Mouse (Mus musculus) ES-CJ7 (cell line): ENCODE measurements around the gene Eri2.
A peak's percentile ranks its signal among the peaks of the same experiment; 100 is the strongest.

Experiments used
- DNase-seq: peaks from one replicate; pipeline ENCODE4 v3.0.0; 2011; ENCODE audit warnings: low read depth, low spot score

The Eri2 gene

DNA sequence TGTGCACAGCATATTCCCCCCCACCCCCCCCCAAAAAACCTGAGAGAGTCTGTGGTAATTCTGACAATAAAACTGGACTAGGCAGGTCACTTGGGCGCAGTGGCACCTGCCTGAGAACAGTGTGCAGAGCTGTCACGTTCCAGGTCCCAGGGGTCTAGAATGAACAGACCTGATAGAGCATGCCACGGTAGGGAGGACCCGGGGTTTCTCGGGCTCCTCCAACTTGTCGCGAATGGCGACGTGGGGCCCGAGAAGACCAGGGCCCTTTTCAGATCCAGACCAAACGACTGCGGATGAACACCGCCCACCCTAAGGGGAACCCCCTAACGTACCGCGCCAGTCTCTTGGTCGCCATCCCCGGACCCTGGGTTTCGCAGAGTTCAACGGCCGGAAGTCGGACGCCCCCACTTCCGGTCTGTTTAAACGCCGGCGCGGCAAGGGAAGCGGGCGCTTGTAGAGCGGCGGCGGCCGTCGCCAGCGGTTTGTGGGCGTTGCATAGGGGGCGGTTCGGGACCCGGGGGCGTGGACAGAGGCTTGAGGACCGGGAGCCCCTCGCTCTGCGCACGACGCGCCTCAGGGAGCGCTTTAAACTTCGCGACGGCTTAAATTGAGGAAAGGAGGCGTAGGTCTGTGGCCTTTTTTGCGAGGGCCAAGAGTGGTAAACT lies at the start of gene Eri2, which contains the start of gene Rexo5:
Eri2 (minus strand) TSS at position 473 of the 665 bp plus-strand sequence.
Rexo5 (plus strand) TSS at position 421 of the 665 bp plus-strand sequence.
- DNase-seq = peak; percentile 86

GRCm38 (mm10) chr7:119841820-119842449 lies 48.1 kb upstream of the Eri2 start:
- no peak for DNase-seq

GRCm38 (mm10) chr7:119835996-119836777 lies 42.3 kb upstream of the Eri2 start:
- no peak for DNase-seq

GRCm38 (mm10) chr7:119835371-119835770 lies 41.5 kb upstream of the Eri2 start:
- no peak for DNase-seq

DNA sequence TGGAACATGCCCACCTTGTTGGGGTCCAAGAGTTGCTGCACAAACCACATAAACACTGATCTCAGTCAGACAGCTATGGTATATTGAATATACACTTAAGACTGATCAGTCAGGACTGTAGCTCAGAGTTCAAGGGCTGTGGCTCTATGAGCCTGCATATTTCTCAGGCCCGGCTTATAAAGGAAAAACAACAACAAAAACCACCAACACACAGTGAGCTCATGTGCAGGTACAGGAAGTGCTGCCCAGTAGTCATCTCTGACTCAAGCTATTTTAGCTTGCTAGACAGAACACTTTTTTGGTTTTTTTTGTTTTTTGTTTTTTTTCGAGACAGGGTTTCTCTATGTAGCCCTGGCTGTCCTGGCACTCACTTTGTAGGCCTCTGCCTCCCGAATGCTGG lies 14.9 kb upstream of the Eri2 start:
- no peak for DNase-seq

DNA sequence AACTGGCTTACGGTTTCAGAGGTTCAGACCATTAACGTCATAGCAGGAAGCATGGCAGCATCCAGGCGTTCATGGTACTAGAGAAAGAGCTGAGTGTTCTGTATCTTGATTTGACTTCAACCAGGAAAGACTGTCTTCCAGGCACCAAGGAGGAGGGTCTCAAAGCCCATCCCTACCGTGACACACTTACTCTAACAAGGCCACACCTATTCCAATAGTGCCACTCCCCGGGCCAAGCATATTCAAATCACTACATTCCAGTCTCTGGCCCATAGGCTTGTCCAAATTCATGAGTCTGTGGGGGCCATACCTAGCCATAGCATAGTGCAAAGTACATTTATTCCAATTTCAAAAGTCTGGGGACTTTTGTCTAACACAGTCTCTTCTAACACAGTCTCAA lies 13.5 kb upstream of the Eri2 start:
- DNase-seq = peak; percentile 56

DNA sequence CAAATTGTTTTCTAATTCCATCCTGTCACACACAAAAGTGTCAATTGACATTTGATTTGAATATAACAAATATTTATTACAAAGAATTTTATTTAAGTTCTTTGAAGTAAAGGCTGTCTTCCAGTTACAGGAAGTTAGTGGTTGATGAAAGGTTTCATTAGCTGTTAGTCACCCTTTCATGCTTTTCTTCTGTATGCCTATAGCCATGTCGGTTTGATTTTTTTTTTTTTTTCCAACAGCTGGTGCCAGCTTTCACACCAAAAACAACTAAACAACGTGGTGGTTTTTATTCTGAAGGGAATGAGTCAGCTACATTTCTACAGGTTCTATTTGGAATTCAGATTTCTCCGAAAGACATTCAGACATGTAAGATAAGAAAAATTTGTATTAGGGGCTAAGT lies 7.1 kb upstream of the Eri2 start:
- DNase-seq = no peak

- peak; percentile 34 for DNase-seq
These were observed 6.6 kb upstream of the Eri2 start for GRCm38 (mm10) chr7:119800488-119800887.

GRCm38 (mm10) chr7:119795311-119795710 lies 1.5 kb upstream of the Eri2 start:
- DNase-seq = no peak

DNA sequence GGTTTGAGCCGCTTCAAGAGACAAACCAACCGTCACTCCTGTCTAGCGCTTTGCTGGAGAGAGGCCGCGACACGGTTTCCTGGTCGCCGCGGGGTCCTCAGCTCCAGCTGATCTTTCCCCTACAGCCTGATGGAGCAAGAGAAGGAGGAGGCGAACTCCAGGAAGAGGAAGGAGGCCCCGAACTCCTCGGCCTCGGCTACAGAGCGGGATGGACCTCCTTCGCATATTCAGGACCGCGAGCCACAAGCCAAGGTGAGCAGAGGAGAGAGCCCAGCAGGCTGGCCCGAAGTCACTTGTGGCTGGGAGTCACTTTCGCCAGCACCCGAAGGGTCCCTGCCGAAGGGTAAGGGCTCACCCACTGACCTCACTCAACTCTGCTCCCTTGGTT lies 387 bp upstream of the Eri2 start:
- no peak for DNase-seq

DNA sequence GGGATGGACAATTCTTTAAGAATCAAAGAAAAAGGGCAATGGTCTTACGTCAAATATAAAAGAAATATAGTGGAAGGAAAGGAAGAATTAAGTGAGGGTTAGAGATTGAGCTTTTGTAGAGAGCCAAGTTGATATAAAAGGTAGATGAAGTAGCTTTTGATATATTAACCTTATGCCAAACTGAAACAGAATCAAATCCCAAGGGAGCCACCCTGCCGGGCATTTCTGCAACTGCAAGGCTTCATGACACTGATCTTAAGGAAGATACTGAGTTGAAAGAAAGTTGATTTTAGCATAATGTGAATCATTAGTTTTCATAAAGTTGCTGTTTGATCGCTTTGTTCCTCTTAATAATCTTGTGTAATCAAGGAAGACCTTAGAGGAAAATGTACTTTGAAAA lies 4.8 kb downstream of the Eri2 start:
- DNase-seq = no peak

GRCm38 (mm10) chr7:119784908-119785307 lies 8.9 kb downstream of the Eri2 start:
- no peak for DNase-seq

DNA sequence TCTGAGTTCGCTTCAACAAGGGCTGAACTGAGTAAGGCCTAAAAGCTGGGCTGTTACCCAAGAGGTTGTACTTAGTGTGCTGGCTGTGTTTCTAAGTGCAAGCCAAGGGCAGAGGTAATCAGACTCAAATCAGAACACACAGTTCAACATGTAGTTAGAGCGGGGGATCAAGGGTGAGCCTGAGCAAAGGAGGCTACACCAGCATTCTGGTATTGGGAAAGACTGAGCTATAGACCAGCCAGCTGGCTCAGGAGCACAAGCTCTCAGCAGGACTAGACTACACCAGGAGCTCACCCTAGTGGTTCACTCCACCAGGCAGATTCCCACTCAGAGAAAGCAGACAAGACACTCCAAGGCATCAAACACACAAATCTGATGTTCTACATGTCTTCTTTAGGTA lies 10.4 kb downstream of the Eri2 start:
- DNase-seq = no peak

DNA sequence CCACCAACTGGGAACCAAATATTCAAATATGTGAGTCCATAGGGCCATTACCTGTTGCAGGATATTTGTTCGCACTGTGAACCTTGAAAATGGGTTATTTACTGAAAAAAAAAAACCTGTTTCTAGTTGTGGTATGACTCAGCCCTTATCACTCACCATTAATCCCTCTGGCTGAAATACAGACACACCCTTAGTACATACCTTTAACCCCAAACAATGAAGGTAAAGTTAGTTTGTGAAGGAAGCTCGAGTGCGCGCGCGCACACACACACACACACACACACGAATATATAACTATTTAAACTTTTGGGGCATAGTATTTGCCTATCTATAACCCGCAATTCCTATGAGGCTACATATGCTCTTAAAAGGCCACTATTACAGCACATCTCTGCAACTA lies 24.0 kb downstream of the Eri2 start:
- no peak for DNase-seq

GRCm38 (mm10) chr7:119766996-119767395 lies 26.9 kb downstream of the Eri2 start:
- no peak for DNase-seq

DNA sequence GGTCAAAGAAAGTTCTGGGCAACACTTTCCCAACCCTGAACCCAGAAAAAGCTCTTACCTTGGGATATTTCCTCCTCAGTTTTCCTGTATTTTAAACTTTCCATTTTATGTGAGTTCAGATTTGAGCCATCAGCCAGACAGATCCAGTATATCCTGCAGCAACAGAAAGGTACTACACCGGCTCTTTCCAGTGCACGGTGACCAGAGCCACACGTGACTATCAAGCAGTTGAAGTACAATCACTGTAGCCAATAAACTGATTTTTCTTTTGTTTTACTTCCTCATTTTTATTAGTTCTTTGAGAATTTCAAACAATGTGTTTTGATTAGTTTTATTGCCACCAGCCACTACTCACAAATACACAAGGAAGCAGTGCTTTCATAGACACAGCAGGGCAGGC lies 29.5 kb downstream of the Eri2 start:
- DNase-seq = no peak

GRCm38 (mm10) chr7:119762166-119762697 lies 31.6 kb downstream of the Eri2 start:
- no peak for DNase-seq

DNA sequence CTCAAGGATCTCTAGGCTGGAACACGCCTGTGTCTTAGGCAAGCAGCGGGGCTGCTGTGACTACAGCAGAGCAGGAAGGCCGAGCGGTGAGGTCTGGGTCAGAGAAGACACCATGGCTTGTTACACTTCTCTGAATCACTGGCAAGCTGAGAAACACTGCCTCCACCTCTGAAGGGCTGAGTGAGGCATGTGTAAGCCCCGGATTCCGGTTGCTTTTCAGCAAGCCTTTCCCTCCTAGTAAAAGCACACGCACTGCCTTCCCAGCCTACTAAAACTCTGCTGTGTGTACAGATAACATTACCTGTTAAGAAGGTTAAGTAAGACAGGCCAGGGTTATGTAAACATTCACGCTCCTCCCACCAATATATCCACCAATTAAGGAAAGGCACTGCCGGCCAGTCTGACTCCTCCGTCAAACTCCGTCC lies 33.3 kb downstream of the Eri2 start, which contains the start of gene Acsm3:
Acsm3 (plus strand) TSS at position 397 of the 425 bp plus-strand sequence.
- no peak for DNase-seq

- DNase-seq = no peak
These were observed 40.2 kb downstream of the Eri2 start for GRCm38 (mm10) chr7:119753696-119754095.

GRCm38 (mm10) chr7:119749942-119750341 lies 43.9 kb downstream of the Eri2 start:
- no peak for DNase-seq

DNA sequence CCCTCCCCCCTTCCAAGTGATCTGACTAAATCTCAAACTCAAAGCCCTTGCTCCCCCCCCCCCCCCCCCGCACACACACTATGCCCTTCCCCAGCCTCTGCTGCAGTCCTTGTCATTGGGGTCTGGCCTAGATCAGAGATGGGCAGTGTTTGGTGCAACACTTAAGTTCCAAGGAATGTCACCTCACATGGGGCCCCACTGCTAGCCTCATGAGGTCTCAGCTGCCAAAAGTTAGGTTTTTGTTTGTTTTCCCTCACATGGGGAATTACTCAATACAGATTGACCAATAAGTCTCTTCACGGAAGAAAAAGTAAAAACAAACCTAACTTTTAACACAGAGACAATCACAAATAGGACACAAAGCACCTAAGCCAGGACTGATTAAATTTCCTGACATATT lies 45.1 kb downstream of the Eri2 start:
- DNase-seq = no peak

DNA sequence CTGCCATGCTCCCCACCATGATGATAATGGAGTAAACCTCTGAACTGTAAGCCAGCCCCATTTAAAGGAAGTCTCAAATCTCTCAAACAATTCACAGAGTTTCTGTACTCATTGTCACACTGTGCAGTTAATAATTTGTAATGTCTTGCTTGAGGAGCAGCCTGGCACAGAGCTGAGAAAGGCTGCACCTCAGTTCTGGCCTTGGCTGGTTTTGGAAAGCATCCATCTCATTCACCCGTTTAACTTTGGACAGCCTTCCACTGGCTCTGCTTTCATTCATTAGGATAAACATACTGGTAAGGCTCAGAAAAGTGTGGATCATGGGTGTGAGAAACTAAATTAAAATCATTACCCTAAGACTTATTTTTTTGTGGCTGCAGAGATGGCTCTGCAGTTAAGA lies 48.0 kb downstream of the Eri2 start:
- DNase-seq = no peak
